Mouse (Mus musculus) layer of hippocampus, adult 8-10 months (tissue): ENCODE measurements around the gene Slc46a1. TPM values are rescaled to one million over a fixed set of nuclear protein-coding genes. Genes with fewer than 3 reads are reported as not detected.

ENCODE experiments used
- DNase-seq, 2 experiments: peaks; one replicate each; pipeline ENCODE4 v3.0.0; 2022; ENCODE audit warnings: low spot score in 2 of 2
- total RNA-seq, 4 experiments: library from RNA; stranded (reverse); gene quantifications; 2 replicates each; pipeline ENCODE4 v1.2.4; 2022

Gene Slc46a1
- total RNA-seq = 10 to 100 TPM in 3 of 4 experiments, 1 to 10 TPM in 1; 8.1 to 16.1 (median 11.1) TPM

GRCm38 (mm10) chr11:78465568-78466180 is at the start of gene Slc46a1:
Gene Slc46a1, plus strand, starts transcription at chr11:78465697.
- DNase-seq = peak; percentile 64 to 67

DNA sequence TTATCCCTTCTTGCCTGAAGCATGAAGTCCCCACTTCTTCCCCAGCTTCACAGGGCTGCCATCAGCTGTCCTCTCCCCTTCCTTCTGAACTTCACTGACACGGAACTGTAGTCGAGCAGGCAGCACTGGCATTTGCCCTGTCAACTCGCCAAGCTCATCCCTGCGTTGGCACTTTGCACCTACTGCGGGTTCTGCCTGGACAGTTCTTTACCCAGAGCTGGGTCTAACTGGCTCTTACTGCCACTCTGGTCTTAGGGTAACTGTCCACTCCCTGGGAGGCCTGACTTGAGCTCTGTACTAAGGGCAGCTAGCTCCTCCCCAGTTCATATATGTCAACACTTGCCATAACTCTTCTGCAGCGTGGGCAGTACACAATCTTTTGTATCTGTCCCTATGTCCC is 48.6 kb upstream of the Slc46a1 start:
- no peak for DNase-seq

GRCm38 (mm10) chr11:78420263-78420889 is 45.1 kb upstream of the Slc46a1 start:
- no peak for DNase-seq

DNA sequence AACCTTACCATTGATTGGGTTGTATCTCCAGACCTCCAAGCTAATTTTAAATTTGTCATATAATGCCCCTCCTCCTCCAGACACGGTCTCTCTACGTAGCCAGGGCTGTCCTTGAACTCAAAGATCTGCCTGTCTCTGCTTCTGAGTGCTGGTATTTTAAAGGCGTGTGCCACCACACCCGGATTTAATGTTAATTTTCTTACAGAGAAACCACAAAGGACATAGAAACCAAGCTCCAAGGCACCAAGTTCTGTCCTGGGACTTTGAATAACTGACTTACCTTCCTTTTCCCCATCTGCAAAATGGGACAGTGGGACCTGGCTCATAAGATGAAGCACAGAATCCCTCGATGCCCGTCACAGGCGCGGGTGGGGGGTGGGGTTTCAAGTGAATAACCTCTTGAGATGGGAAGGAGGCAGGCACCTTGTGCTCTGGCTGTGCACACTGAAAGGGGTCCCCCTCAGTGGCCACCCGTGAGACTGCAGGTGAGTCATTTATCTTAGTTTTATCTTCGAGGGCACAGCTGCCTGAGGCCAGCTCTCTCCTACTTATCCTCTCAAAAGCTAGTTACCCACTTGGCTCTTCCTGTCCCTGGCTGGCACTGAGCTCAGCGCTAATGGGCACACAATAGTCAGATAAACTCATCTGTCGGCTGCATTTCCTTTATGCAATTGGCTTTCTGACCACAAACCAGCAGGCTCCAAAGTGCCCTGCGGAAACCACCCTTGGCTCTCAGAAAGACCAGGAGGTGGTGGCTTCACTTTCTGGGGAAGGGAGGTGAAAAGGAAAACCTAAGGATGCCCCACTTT is 44.1 kb upstream of the Slc46a1 start:
- DNase-seq = no peak

GRCm38 (mm10) chr11:78422055-78422819 is 43.3 kb upstream of the Slc46a1 start, which contains the start of gene Slc13a2:
Gene Slc13a2, minus strand, starts transcription at chr11:78422217.
- DNase-seq = no peak

GRCm38 (mm10) chr11:78424352-78424751 is 41.1 kb upstream of the Slc46a1 start:
- DNase-seq = peak; percentile 14 to 20

GRCm38 (mm10) chr11:78425572-78425971 is 39.9 kb upstream of the Slc46a1 start:
- DNase-seq = no peak

DNA sequence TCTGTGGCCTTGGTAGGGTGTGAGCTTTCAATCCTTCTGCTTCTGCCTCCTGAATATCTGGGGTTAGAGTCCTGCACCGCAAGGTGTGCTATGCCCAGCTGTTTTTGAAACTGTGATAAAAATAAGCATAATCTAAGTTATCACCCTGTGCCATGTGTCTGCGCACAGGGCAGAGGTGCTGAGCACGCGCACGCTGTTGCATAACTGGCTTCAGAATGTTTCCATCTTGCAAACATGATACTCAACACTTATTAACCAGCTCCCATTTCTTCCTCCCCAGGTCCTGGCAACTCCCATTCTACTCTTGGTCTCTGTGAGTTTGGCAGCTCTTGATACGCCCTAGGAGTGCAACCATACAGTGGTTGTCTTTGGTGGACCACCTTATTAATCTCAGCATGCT is 37.8 kb upstream of the Slc46a1 start:
- no peak for DNase-seq

GRCm38 (mm10) chr11:78428309-78428708 is 37.2 kb upstream of the Slc46a1 start:
- DNase-seq = no peak

DNA sequence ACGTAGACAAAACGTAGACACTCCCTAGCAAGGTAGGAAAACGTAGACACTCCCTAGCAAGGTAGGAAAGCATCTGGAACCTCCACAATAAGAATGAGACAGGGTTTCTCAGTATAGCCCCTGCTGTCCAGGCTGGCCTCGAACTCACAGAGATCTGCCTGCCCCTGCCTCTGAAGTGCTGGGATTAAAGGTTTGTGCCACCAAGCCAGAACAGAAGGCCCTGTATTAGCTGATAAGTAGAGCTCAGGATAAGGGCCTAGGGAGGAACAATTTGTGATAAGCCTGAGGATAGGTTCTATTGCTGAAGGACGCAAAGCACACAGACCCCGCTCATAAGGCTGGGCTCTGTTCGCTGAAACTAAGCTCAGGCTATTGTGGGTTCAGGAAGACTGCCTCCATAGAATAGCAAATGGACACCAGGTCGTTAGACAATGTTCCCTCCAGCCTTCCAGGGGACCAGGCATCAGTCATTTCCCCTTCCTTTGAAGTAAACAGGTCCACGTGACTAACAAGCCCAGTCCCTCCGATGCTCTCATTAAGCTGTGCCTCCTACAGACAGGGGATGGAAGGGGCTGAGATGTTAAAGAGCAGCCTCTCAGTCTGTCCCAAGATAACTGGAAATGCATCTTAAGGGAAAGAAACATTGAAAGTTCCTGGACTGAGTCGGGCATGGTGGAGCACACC is 35.2 kb upstream of the Slc46a1 start:
- no peak for DNase-seq

DNA sequence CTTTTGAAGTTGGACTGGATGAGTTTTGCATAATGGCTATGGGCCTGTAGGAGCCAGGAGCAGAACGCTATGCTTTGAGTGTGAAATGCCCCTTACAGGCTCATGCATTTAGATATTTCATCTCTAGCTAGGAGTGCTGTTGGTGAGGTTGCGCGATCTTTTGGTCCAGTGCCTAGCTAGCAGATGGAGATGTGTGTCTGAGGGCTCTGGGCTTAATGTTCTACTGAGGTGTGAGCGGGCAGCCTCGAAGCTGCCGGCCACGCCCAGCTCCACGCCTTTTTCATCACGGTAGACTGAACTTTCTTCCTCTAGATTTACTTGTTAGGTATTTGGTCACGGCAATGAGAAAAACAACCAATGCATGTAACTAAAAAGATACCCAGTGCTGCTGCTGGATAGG is 34.3 kb upstream of the Slc46a1 start:
- DNase-seq = no peak

DNA sequence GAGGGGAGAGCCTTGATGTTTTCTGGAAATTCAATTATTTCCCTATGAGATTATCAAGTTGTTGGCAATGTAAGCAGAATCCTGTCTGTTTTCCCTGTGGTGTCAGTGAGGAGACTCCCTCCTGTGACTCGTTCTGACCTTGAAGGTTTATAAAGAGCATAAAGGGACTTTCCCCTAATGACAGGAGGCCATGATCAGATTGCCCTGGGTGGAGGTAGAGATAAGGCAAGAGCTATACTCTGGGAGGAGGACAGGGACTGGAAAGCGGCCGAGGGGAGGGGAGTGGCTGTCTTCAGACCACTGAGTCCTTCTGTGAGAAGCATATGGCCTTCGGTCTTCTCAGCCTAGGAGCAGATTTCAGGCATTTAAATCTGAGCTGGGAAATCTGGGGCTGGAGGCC is 31.4 kb upstream of the Slc46a1 start:
- DNase-seq = no peak

- no peak for DNase-seq
Observed at GRCm38 (mm10) chr11:78435776-78436349, 29.6 kb upstream of the Slc46a1 start.

- no peak for DNase-seq
Observed at GRCm38 (mm10) chr11:78437182-78437581, 28.3 kb upstream of the Slc46a1 start.

- DNase-seq = no peak
Observed at GRCm38 (mm10) chr11:78438399-78438930, 27.0 kb upstream of the Slc46a1 start.

- DNase-seq = no peak
Observed at GRCm38 (mm10) chr11:78443115-78443514, 22.4 kb upstream of the Slc46a1 start.

DNA sequence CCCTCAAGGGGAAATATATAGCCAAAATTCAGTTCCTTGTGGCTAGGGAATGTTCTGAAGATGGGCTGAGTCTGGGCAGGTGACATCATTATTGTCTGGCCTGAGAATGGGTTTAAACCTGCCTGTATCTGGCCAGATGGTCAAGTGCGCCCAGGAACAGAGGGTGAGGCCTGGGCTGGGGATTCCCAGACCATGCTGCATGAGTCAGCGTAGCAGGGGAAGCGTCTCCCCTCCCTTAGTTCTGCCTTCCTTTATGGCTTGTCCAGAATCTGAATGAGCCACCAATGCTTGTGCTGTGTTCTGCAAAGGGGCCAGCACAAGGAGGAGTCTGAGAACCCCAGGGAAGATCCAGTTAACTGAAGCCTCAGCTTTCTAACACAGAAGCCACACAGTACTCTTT is 18.3 kb upstream of the Slc46a1 start:
- no peak for DNase-seq

DNA sequence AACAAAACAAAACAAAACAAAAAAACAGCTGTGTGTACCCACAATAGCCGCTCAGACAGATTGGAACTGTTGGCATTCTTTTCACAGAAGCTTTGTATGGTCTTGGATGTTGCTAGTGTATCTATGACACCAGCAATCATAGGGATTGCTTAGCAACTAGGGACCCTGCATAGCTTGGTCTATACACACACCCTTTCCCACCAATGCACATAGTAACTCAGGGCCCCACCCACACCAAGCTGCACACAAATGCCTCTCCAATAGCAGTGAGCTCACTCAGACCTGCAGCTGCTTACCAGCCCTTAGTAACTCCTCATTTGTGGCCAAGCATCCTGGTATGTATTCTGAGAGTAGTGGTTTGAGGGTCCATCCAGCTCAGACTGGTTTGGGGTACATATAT is 17.3 kb upstream of the Slc46a1 start:
- no peak for DNase-seq

GRCm38 (mm10) chr11:78450337-78450736 is 15.2 kb upstream of the Slc46a1 start:
- no peak for DNase-seq

GRCm38 (mm10) chr11:78453675-78454074 is 11.8 kb upstream of the Slc46a1 start:
- peak in 1 of 2 experiments; percentile 56 for DNase-seq
